9 mouse cellular contexts compared by ENCODE assay signal in genomic region chr2:60855006-60855405, GRCm38 (mm10).
DNase-seq lines count a peak whose midpoint lies in the region; ATAC-seq and TF ChIP-seq lines count a peak whose summit lies in the region.
"Had no signal": no experiment of that assay in that cellular context is flagged by ENCODE, and none has a peak within 500 bp of the region (broad histone marks: within the 10 kb centered on the region; RNA-seq: fewer than 3 reads in every experiment).

No protein-coding gene starts in this region.

- H3K79me2 ChIP-seq in macrophage (ENCODE audit: inconsistent target): peaks cover 100% of the 10 kb centered on the region

- H3K9ac ChIP-seq in kidney, postnatal 0 days (ENCODE audit: low read depth, low read length): no peak overlapping the region
- H3K9ac ChIP-seq in midbrain, embryonic 13.5 days (replicated peaks): no peak overlapping the region
- H3K9ac ChIP-seq in midbrain, embryonic 14.5 days (replicated peaks; ENCODE audit: low read length): no peak overlapping the region

- H3K9me3 ChIP-seq in kidney, postnatal 0 days (replicated peaks; ENCODE audit: low read length): no peaks in the 10 kb centered on the region
- H3K9me3 ChIP-seq in midbrain, embryonic 13.5 days: no peaks in the 10 kb centered on the region
- H3K9me3 ChIP-seq in midbrain, embryonic 14.5 days (ENCODE audit: control insufficient read depth, low read length): no peaks in the 10 kb centered on the region

- H3K27ac ChIP-seq in kidney, postnatal 0 days: no peak overlapping the region
- peak overlapping the region; percentile 54 for H3K27ac ChIP-seq in macrophage
- H3K27ac ChIP-seq in midbrain, embryonic 13.5 days: no peak overlapping the region
- H3K27ac ChIP-seq in midbrain, embryonic 14.5 days (replicated peaks; ENCODE audit: low read depth, low read length): no peak overlapping the region
- H3K27ac ChIP-seq: left cerebral cortex, adult 2 months had no signal

- no peak overlapping the region for H3K4me2 ChIP-seq in kidney, postnatal 0 days (ENCODE audit: low read length)
- no peak overlapping the region for H3K4me2 ChIP-seq in midbrain, embryonic 13.5 days (replicated peaks)
- no peak overlapping the region for H3K4me2 ChIP-seq in midbrain, embryonic 14.5 days (ENCODE audit: low read length)

- peak; percentile 41 to 56 for DNase-seq in urinary bladder, postnatal 36 days (ENCODE audit: low spot score in 2 of 2)
- DNase-seq in urinary bladder, adult 2 months (ENCODE audit: low spot score): no peak
- DNase-seq in kidney, postnatal 0 days (ENCODE audit: low spot score): peak; percentile 73
- DNase-seq in midbrain, embryonic 14.5 days: no peak
- no peak for DNase-seq in c-Kit-positive CD71-positive TER-119-positive erythroid progenitor cells, embryonic 14.5 days (ENCODE audit: low spot score)

- WGBS in kidney, postnatal 0 days: 51% methylated on average over 4 of the region's 4 CpGs
- whole genome bisulfite sequencing in macrophage (ENCODE audit: missing documents): 5% methylated on average over 4 of the region's 4 CpGs
- WGBS in midbrain, embryonic 13.5 days: 53% methylated on average over 4 of the region's 4 CpGs
- 40% methylated on average over 4 of the region's 4 CpGs for WGBS in midbrain, embryonic 14.5 days

- H3K27me3 ChIP-seq in kidney, postnatal 0 days (ENCODE audit: insufficient read depth, low read length): no peaks in the 10 kb centered on the region
- no peaks in the 10 kb centered on the region for H3K27me3 ChIP-seq in midbrain, embryonic 13.5 days
- no peaks in the 10 kb centered on the region for H3K27me3 ChIP-seq in midbrain, embryonic 14.5 days (ENCODE audit: control insufficient read depth, insufficient read depth, low read length)

- no peak for TF ChIP-seq CTCF in kidney, postnatal 0 days (IDR thresholded peaks at IDR 0.05; ENCODE audit: low read depth)

- H3K36me3 ChIP-seq in kidney, postnatal 0 days (ENCODE audit: insufficient read depth, low read length): peaks cover 12% of the 10 kb centered on the region
- peaks cover 24% of the 10 kb centered on the region for H3K36me3 ChIP-seq in macrophage (ENCODE audit: inconsistent target)
- H3K36me3 ChIP-seq in midbrain, embryonic 13.5 days: no peaks in the 10 kb centered on the region
- H3K36me3 ChIP-seq in midbrain, embryonic 14.5 days (ENCODE audit: control insufficient read depth, insufficient read depth, low read length): no peaks in the 10 kb centered on the region

- H3K4me1 ChIP-seq in kidney, postnatal 0 days (replicated peaks; ENCODE audit: insufficient read depth, low read length): no peaks in the 10 kb centered on the region; the same call in 1 of the 2 replicates
- 0 out of 2 replicates have a peak, but pooled peaks cover 4% of the 10 kb centered on the region for H3K4me1 ChIP-seq in midbrain, embryonic 13.5 days (replicated peaks)
- no peaks in the 10 kb centered on the region for H3K4me1 ChIP-seq in midbrain, embryonic 14.5 days (ENCODE audit: control insufficient read depth, insufficient read depth, low read length)

- peak; percentile 89 for ATAC-seq in granulocyte monocyte progenitor cell, adult 5-6 weeks (replicated peaks; ENCODE audit: poor library complexity, severe bottlenecking)
- ATAC-seq in kidney, postnatal 0 days (replicated peaks; ENCODE audit: low FRiP score, low read depth): no peak; the same call in 1 of the 2 replicates
- ATAC-seq in midbrain, embryonic 13.5 days: no peak
- ATAC-seq in midbrain, embryonic 14.5 days (ENCODE audit: low FRiP score, low TSS enrichment): no peak

- H3K4me3 ChIP-seq in kidney, postnatal 0 days (replicated peaks; ENCODE audit: low read depth, low read length): no peak overlapping the region
- no peak overlapping the region for H3K4me3 ChIP-seq in macrophage (ENCODE audit: inconsistent target)
- no peak overlapping the region for H3K4me3 ChIP-seq in midbrain, embryonic 13.5 days (replicated peaks)
- no peak overlapping the region for H3K4me3 ChIP-seq in midbrain, embryonic 14.5 days (replicated peaks; ENCODE audit: low read depth, low read length)
- H3K4me3 ChIP-seq: left cerebral cortex, adult 2 months had no signal

Comparison
In these comparisons a context has a peak if more than half of its experiments do, and no peak if none do; other contexts are left out.
1. DNase-seq: peak in urinary bladder, postnatal 36 days (2 of 2) and kidney, postnatal 0 days (single experiment); none in urinary bladder, adult 2 months (single experiment), midbrain, embryonic 14.5 days (single experiment) and c-Kit-positive CD71-positive TER-119-positive erythroid progenitor cells, embryonic 14.5 days (single experiment).